Mouse (Mus musculus) forebrain, embryonic 15.5 days (tissue): ENCODE measurements around the gene Gm572. TPM values are rescaled to one million over a fixed set of nuclear protein-coding genes. Genes with fewer than 3 reads are reported as not detected.
A peak's percentile ranks its signal among the peaks of the same experiment; 100 is the strongest.

Source experiments
- ATAC-seq: fragments of 200-750 bp; cut with Nextera tagmentation; replicated peaks from 2 replicates; pipeline ENCODE4 v1.8.0; 2017; ENCODE audit warnings: mild to moderate bottlenecking, moderate TSS enrichment, moderate library complexity
- H3K27ac ChIP-seq: fragments of 300-500 bp; sonication (generic); replicated peaks from 2 replicates; pipeline ENCODE4 v1.5.1; 2015; ENCODE audit warnings: mild to moderate bottlenecking, inconsistent platforms
- H3K27me3 ChIP-seq: fragments of 300-500 bp; sonication (generic); 2 replicates; pipeline ENCODE4 v1.6.1; 2015; ENCODE audit warnings: inconsistent platforms
- H3K36me3 ChIP-seq: fragments of 300-500 bp; sonication (generic); 2 replicates; pipeline ENCODE4 v1.6.1; 2015; ENCODE audit warnings: mild to moderate bottlenecking, inconsistent platforms
- H3K4me1 ChIP-seq: fragments of 300-500 bp; sonication (generic); 2 replicates; pipeline ENCODE4 v1.6.1; 2015; ENCODE audit warnings: inconsistent platforms
- H3K4me2 ChIP-seq: fragments of 300-500 bp; sonication (generic); replicated peaks from 2 replicates; pipeline ENCODE4 v1.6.1; 2015; ENCODE audit warnings: mild to moderate bottlenecking, inconsistent platforms
- H3K4me3 ChIP-seq: fragments of 300-500 bp; sonication (generic); 2 replicates; pipeline ENCODE4 v1.5.1; 2015; ENCODE audit warnings: mild to moderate bottlenecking, inconsistent platforms
- H3K9ac ChIP-seq: fragments of 300-500 bp; sonication (generic); replicated peaks from 2 replicates; pipeline ENCODE4 v1.6.1; 2015; ENCODE audit warnings: mild to moderate bottlenecking, inconsistent platforms
- H3K9me3 ChIP-seq: fragments of 300-500 bp; sonication (generic); 2 replicates; pipeline ENCODE4 v1.6.1; 2016; ENCODE audit warnings: inconsistent platforms
- WGBS: fragments of 180-500 bp; shearing (Covaris S2); methylation state at CpG from one replicate; pipeline ENCODE4 v1.1.7; 2015; ENCODE audit warnings: mixed read lengths; 5-methylcytosine and 5-hydroxymethylcytosine counted together
- polyA plus RNA-seq: library from polyadenylated mRNA; unstranded; fragments of >200 nt; fragmentation: Nextera tagmentation; extraction: Ambion mirVana; gene quantifications from 2 replicates; pipeline ENCODE4 v1.2.1, GENCODE M21; 2015

The Gm572 gene
- polyA plus RNA-seq, 1 experiment from 2014 or later: not detected

- ATAC-seq: no peak
- Histone ChIP-seq H3K27ac (no peak overlapping the region), H3K36me3 (no peaks in the 10 kb centered on the region), H3K9me3 (no peaks in the 10 kb centered on the region), H3K4me3 (no peak overlapping the region), H3K4me1 (peaks cover 29% of the 10 kb centered on the region), H3K27me3 (no peaks in the 10 kb centered on the region), H3K9ac (no peak overlapping the region), H3K4me2 (no peak overlapping the region)
- WGBS: 46% methylated on average over 11 of the region's 11 CpGs
Observed at GRCm38 (mm10) chr4:148708836-148709235, 65.7 kb downstream of the Gm572 start.

DNA sequence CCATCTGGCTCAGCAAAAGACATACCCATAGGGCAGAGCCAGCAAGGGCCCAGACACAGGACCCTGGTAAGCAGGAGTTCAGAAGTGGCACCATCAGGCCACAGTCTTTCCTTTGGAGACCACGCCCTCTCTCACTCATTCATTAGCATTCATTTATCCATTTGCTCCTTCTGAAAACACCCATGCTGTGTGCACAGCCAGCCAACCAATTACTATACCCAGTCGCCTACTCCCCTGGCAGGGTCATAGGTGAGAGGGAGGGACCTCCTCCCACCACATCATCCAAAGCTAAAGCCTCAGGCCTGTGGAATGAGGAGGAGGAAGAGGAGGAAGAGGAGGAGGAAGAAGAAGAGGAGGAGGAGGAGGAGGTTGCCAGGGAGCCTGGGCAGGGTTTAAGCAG is 67.3 kb downstream of the Gm572 start:
- Histone ChIP-seq H3K4me2 (no peak overlapping the region), H3K4me3 (no peak overlapping the region), H3K4me1 (peaks cover 29% of the 10 kb centered on the region), H3K36me3 (no peaks in the 10 kb centered on the region), H3K9ac (no peak overlapping the region), H3K27ac (no peak overlapping the region), H3K9me3 (no peaks in the 10 kb centered on the region), H3K27me3 (no peaks in the 10 kb centered on the region)
- 45% methylated on average over 2 of the region's 2 CpGs for WGBS
- ATAC-seq: no peak

DNA sequence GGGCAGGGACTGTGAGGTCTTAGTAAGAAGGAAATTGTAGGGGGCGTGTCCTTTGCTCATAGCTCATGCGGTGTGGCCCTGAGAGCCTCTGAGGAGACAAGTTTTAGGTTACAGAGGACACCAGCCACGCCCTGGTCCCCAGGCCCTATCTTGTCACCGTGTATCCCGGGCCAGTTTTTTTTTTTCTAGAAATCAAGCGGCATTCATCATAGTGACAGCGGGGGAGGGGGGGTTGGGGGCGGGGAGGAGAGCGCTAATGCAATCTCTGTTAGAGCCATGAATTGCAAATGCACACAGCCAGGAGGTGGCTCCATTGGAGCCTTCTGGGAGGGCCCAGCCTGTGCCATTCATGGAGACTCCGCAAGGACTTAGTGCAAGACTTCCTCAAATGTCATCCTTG is 68.2 kb downstream of the Gm572 start:
- no peak overlapping the region for H3K27ac ChIP-seq
- peaks cover 29% of the 10 kb centered on the region for H3K4me1 ChIP-seq
- H3K4me3 ChIP-seq: no peak overlapping the region
- no peaks in the 10 kb centered on the region for H3K27me3 ChIP-seq
- H3K9me3 ChIP-seq: no peaks in the 10 kb centered on the region
- H3K36me3 ChIP-seq: no peaks in the 10 kb centered on the region
- H3K9ac ChIP-seq: no peak overlapping the region
- 7% methylated on average over 10 of the region's 10 CpGs for WGBS
- ATAC-seq: peak; percentile 61; the same call in 1 of the 2 replicates
- H3K4me2 ChIP-seq: no peak overlapping the region; the same call in 1 of the 2 replicates

DNA sequence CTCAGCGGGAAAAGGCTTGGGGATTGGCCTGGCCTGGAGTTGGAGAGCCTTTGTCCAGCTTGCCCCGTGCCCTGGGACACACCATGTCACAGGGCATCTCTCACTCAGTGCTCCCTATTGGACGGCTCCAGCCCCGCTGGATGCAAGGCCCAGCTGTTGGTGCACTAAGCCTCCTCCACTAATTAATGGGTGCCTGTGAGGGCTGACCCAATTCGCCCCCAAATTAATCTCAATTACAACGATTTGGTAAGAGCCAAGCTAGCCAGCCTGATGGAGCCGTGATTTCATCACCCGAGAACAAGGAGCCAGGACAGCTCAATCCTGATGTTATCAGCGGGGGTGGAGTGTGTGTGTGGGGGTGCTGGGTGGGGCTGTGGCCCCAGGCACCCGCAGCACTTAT is 69.5 kb downstream of the Gm572 start:
- no peak for ATAC-seq

GRCm38 (mm10) chr4:148714064-148714463 is 70.9 kb downstream of the Gm572 start:
- no peak for ATAC-seq
- Histone ChIP-seq H3K4me2 (no peak overlapping the region), H3K4me3 (no peak overlapping the region), H3K27me3 (no peaks in the 10 kb centered on the region), H3K27ac (no peak overlapping the region), H3K4me1 (peaks cover 26% of the 10 kb centered on the region), H3K9me3 (no peaks in the 10 kb centered on the region), H3K9ac (no peak overlapping the region), H3K36me3 (no peaks in the 10 kb centered on the region)
- 76% methylated on average over 8 of the region's 8 CpGs for WGBS

More for the DNA sequence above, 69.5 kb downstream of the Gm572 start:
- H3K27me3 ChIP-seq: no peaks in the 10 kb centered on the region
- H3K4me1 ChIP-seq: peaks cover 29% of the 10 kb centered on the region
- no peak overlapping the region for H3K27ac ChIP-seq
- no peaks in the 10 kb centered on the region for H3K36me3 ChIP-seq
- H3K9ac ChIP-seq: no peak overlapping the region
- no peak overlapping the region for H3K4me3 ChIP-seq
- no peaks in the 10 kb centered on the region for H3K9me3 ChIP-seq
- WGBS: 27% methylated on average over 10 of the region's 10 CpGs
- no peak overlapping the region for H3K4me2 ChIP-seq

DNA sequence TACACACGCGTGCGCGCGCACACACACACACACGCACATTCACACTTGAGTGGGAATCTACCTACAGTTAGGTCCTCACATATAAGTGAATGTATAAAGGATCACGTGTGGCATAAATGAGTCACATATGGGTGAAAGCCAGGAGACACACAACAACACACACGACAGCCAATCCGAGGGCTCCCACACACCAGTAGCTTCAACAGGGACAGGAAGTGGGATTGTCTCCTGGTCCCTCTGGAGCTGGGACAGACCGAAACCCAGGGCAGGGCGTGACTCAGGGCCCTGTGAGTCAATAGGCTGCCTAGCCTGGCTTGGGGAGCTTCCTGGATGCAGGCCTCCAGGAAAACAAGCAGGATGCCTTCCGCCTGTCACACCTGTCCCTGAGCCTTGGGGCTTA is 71.6 kb downstream of the Gm572 start:
- no peak for ATAC-seq
- Histone ChIP-seq H3K9ac (no peak overlapping the region), H3K4me1 (peaks cover 30% of the 10 kb centered on the region), H3K4me2 (no peak overlapping the region), H3K9me3 (no peaks in the 10 kb centered on the region), H3K36me3 (no peaks in the 10 kb centered on the region), H3K27me3 (no peaks in the 10 kb centered on the region), H3K4me3 (no peak overlapping the region), H3K27ac (no peak overlapping the region)
- 89% methylated on average over 12 of the region's 12 CpGs for WGBS

GRCm38 (mm10) chr4:148715396-148715795 is 72.3 kb downstream of the Gm572 start:
- H3K27ac ChIP-seq: no peak overlapping the region
- H3K9me3 ChIP-seq: no peaks in the 10 kb centered on the region
- no peaks in the 10 kb centered on the region for H3K36me3 ChIP-seq
- ATAC-seq: no peak
- 38% methylated on average over 3 of the region's 3 CpGs for WGBS
- H3K4me1 ChIP-seq: peaks cover 32% of the 10 kb centered on the region
- no peak overlapping the region for H3K9ac ChIP-seq
- H3K27me3 ChIP-seq: no peaks in the 10 kb centered on the region
- H3K4me2 ChIP-seq: no peak overlapping the region
- H3K4me3 ChIP-seq: no peak overlapping the region

Other genes starting within 250 kb of the Gm572 start
- 18.4 and 19.0 TPM in 2 replicates for gene Ubiad1, start 198.5 kb upstream of the Gm572 start, polyA plus RNA-seq
- 22.6 and 25.1 TPM in 2 replicates for gene Mtor, start 194.7 kb upstream of the Gm572 start, polyA plus RNA-seq
- 0.33 and 0.38 TPM in 2 replicates for gene Angptl7, start 142.9 kb upstream of the Gm572 start, polyA plus RNA-seq
- gene Exosc10, start 84.9 kb upstream of the Gm572 start, polyA plus RNA-seq: 93.1 and 97.5 TPM in 2 replicates
- 178 and 180 TPM in 2 replicates for gene Srm, start 51.8 kb upstream of the Gm572 start, polyA plus RNA-seq
- gene Masp2, start 40.8 kb upstream of the Gm572 start, polyA plus RNA-seq: 0.68 and 1.1 TPM in 2 replicates
- 272 and 274 TPM in 2 replicates for gene Tardbp, start 16.3 kb upstream of the Gm572 start, polyA plus RNA-seq
- 0.68 and 1.1 TPM in 2 replicates for gene Casz1, start 161.1 kb downstream of the Gm572 start, polyA plus RNA-seq